Mouse (Mus musculus): ENCODE measurements at regions not wholly inside any gene's neighbourhood (a gene's known extent, or its start where the extent isn't known, plus 50 kb on each side); places are given as distances from the start of the nearest gene placed in this dataset.
"Not testable (repeated sequence)": the region's sequence is repeated elsewhere in the genome, so short reads cannot be mapped to it uniquely, and the experiment has no call there.

- TF ChIP-seq CTCF (conservative IDR thresholded peaks at IDR 0.05; ENCODE audit: insufficient read depth, insufficient read length, low read depth, low read length); POLR2A (IDR thresholded peaks at IDR 0.05; ENCODE audit: low read depth, low read length): not testable (repeated sequence)
Observed at GRCm38 (mm10) chr2:39325122-39325521, 98.9 kb upstream of the Ppp6c start.
